Mouse (Mus musculus) G1E (cell line): ENCODE measurements around the gene Gpc6.

Source experiments
- CTCF ChIP-seq: IDR thresholded peaks from 2 replicates; pipeline ENCODE4 v1.5.1; 2012; ENCODE audit warnings: low read depth, low read length, inconsistent platforms, mixed read lengths
- GATA1 ChIP-seq: IDR thresholded peaks from 2 replicates; pipeline ENCODE4 v1.6.1; 2012; ENCODE audit warnings: borderline replicate concordance, low read length, inconsistent platforms, mixed read lengths
- GATA2 ChIP-seq: IDR thresholded peaks from 2 replicates; pipeline ENCODE4 v1.6.1; 2012; ENCODE audit warnings: low read depth, low read length, inconsistent platforms, borderline replicate concordance
- POLR2AphosphoS5 ChIP-seq: IDR thresholded peaks from 2 replicates; pipeline ENCODE4 v1.6.1; 2012; ENCODE audit warnings: low read depth, low read length, inconsistent platforms; ENCODE audit not compliant: insufficient replicate concordance
- TAL1 ChIP-seq: conservative IDR thresholded peaks from 2 replicates; pipeline ENCODE4 v1.6.1; 2012; ENCODE audit warnings: low read depth, low read length, inconsistent platforms, mixed read lengths

DNA sequence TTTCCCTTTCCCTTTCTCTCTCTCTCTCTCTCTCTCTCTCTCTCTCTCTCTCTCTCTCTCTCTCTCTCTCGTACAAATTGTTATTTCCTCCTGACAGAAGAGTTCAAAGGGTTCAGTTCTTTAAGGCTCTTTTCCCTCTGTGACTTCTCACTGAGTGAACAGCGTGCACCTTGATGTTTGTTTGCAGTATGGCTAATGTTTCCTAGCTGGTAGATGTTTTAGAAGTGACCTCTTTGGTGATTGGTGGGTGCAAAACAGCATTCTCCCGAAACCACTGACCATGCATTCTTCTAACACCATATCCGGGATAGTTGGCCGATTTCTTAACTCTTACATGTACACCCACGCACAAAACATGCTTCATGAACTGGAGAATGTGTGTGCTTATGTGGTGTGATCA is 20.9 kb downstream of the Gpc6 start:
- no peak for TF ChIP-seq CTCF
- TF ChIP-seq TAL1 = no peak
- TF ChIP-seq POLR2AphosphoS5 = no peak
- TF ChIP-seq GATA1 = no peak
- TF ChIP-seq GATA2 = no peak
